Mouse (Mus musculus) intestine, embryonic 14.5 days (tissue): ENCODE data around the gene Gm49425. TPM values are rescaled to one million over a fixed set of nuclear protein-coding genes. Genes with fewer than 3 reads are reported as not detected.

ENCODE experiments used
- ATAC-seq: fragments of 200-750 bp; cut with Nextera tagmentation; replicated peaks from 2 replicates; pipeline ENCODE4 v1.8.0; 2017; ENCODE audit warnings: low read depth, moderate number of reproducible peaks, moderate TSS enrichment, moderate library complexity; ENCODE audit not compliant: low FRiP score, low TSS enrichment
- DNase-seq: peaks from one replicate; pipeline ENCODE4 v3.0.0-alpha.2; 2018; ENCODE audit warnings: low spot score
- H3K27ac ChIP-seq: fragments of 300-500 bp; sonication (generic); 2 replicates; pipeline ENCODE4 v1.5.1; 2014; ENCODE audit warnings: low read depth, mild to moderate bottlenecking, control low read depth
- H3K27me3 ChIP-seq: fragments of 300-500 bp; sonication (generic); replicated peaks from 2 replicates; pipeline ENCODE4 v1.6.1; 2014; ENCODE audit warnings: low read length, control low read depth; ENCODE audit not compliant: control insufficient read depth, insufficient read depth
- H3K36me3 ChIP-seq: fragments of 300-500 bp; sonication (generic); 2 replicates; pipeline ENCODE4 v1.6.1; 2014; ENCODE audit warnings: low read length, control low read depth; ENCODE audit not compliant: control insufficient read depth, insufficient read depth
- H3K4me1 ChIP-seq: fragments of 300-500 bp; sonication (generic); replicated peaks from 2 replicates; pipeline ENCODE4 v1.6.1; 2014; ENCODE audit warnings: low read length, control low read depth, mixed read lengths; ENCODE audit not compliant: control insufficient read depth, insufficient read depth
- H3K4me2 ChIP-seq: fragments of 300-500 bp; sonication (generic); 2 replicates; pipeline ENCODE4 v1.6.1; 2014; ENCODE audit warnings: low read length
- H3K4me3 ChIP-seq: fragments of 300-500 bp; sonication (generic); 2 replicates; pipeline ENCODE4 v1.5.1; 2014; ENCODE audit warnings: low read depth, low read length, control low read depth, mixed read lengths
- H3K9ac ChIP-seq: fragments of 300-500 bp; sonication (generic); 2 replicates; pipeline ENCODE4 v1.6.1; 2014; ENCODE audit warnings: mild to moderate bottlenecking, low read length
- H3K9me3 ChIP-seq: fragments of 300-500 bp; sonication (generic); 2 replicates; pipeline ENCODE4 v1.6.1; 2016; ENCODE audit warnings: low read length, control low read depth; ENCODE audit not compliant: control insufficient read depth
- WGBS: fragments of 180-500 bp; shearing (Covaris S2); extraction: QIAGEN DNeasy Blood & Tissue Kit; methylation state at CpG from one replicate; pipeline ENCODE4 v1.1.7; 2014; 5-methylcytosine and 5-hydroxymethylcytosine counted together
- polyA plus RNA-seq: library from polyadenylated mRNA; unstranded; fragments of >200 nt; fragmentation: Nextera tagmentation; extraction: Ambion mirVana; gene quantifications from 2 replicates; pipeline ENCODE4 v1.2.1, GENCODE M21; 2014

Gene Gm49425
- polyA plus RNA-seq, 1 experiment from 2014 or later, result not detected

DNA sequence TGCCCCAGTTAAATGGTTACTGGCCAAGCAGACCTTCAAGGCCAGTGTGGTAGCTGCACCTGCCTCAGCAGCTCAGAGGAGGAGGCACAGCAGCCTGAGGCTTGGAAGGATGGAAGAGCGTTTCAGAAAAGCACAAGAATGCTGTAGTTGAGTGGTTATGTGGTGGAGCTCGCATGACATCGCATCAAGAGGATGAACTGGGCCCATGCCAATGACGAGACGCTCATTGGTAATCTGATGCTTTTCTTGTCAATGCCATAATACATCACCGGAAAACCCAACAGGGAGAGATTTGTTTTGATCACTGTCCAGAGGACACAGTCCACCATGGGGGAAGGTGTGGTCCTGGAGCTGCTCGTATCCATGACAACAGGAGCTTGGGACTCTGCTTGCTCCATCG lies 21.8 kb downstream of the Gm49425 start:
- Histone ChIP-seq H3K9ac (no peak overlapping the region), H3K4me2 (no peak overlapping the region), H3K27me3 (no peaks in the 10 kb centered on the region), H3K36me3 (no peaks in the 10 kb centered on the region), H3K4me1 (peaks cover 14% of the 10 kb centered on the region; the same call in 1 of the 2 replicates), H3K9me3 (no peaks in the 10 kb centered on the region), H3K27ac (no peak overlapping the region), H3K4me3 (no peak overlapping the region)
- DNase-seq (no peak), ATAC-seq (no peak)
- WGBS, result 81% methylated on average over 8 of the region's 8 CpGs

DNA sequence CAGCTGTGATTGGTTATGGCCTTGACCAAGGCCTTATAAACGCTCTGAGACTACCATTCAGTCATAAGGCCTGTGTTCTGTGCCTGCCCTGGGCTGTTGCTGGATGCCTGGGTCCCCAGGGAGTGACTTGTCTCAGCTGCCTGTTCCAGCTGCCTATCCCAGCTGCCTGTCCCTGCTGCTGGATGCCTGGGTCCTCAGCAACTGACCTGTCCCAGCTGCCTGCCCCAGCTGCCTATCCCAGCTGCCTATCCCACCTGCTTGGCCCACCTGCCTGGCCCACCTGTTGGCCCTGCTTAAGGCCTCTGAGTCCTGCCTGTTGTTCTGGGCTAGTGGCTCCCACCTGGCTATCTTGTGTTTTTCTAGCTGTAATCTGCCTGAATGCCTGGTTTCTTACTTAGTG lies 22.9 kb downstream of the Gm49425 start:
- no peak overlapping the region for H3K4me3 ChIP-seq
- H3K36me3 ChIP-seq, result no peaks in the 10 kb centered on the region
- DNase-seq (no peak), ATAC-seq (no peak)
- WGBS, result 38% methylated on average over 1 of the region's 1 CpGs
- no peak overlapping the region for H3K27ac ChIP-seq
- peaks cover 14% of the 10 kb centered on the region; the same call in 1 of the 2 replicates for H3K4me1 ChIP-seq
- H3K9me3 ChIP-seq, result no peaks in the 10 kb centered on the region
- H3K4me2 ChIP-seq, result no peak overlapping the region
- no peaks in the 10 kb centered on the region for H3K27me3 ChIP-seq
- no peak overlapping the region for H3K9ac ChIP-seq

GRCm38 (mm10) chr15:101493713-101494112 lies 23.3 kb downstream of the Gm49425 start:
- Histone ChIP-seq H3K9ac (no peak overlapping the region), H3K4me3 (no peak overlapping the region), H3K4me1 (peaks cover 14% of the 10 kb centered on the region; the same call in 1 of the 2 replicates), H3K4me2 (no peak overlapping the region), H3K27me3 (no peaks in the 10 kb centered on the region), H3K9me3 (no peaks in the 10 kb centered on the region), H3K27ac (no peak overlapping the region), H3K36me3 (no peaks in the 10 kb centered on the region)
- 90% methylated on average over 6 of the region's 6 CpGs for WGBS
- DNase-seq (no peak), ATAC-seq (no peak)

GRCm38 (mm10) chr15:101492718-101493117 lies 24.3 kb downstream of the Gm49425 start:
- Histone ChIP-seq H3K4me1 (peaks cover 14% of the 10 kb centered on the region; the same call in 1 of the 2 replicates), H3K36me3 (no peaks in the 10 kb centered on the region), H3K9me3 (no peaks in the 10 kb centered on the region), H3K4me3 (no peak overlapping the region), H3K27me3 (no peaks in the 10 kb centered on the region), H3K4me2 (no peak overlapping the region), H3K9ac (no peak overlapping the region), H3K27ac (no peak overlapping the region)
- no peak for ATAC-seq
- DNase-seq, result no peak
- WGBS, result 27% methylated on average over 8 of the region's 8 CpGs

GRCm38 (mm10) chr15:101491431-101491830 lies 25.6 kb downstream of the Gm49425 start, which contains the start of gene Krt83:
TSS of gene Krt83 (minus strand) at chr15:101491512.
- no peak within 1 kb of the TSS for H3K9ac ChIP-seq
- WGBS, result 60% methylated on average over 6 of the region's 6 CpGs
- H3K4me1 ChIP-seq, result peaks cover 14% of the 10 kb centered on the region; the same call in 1 of the 2 replicates
- no peak within 1 kb of the TSS for H3K27ac ChIP-seq
- no peak for DNase-seq
- ATAC-seq, result no peak
- no peaks in the 10 kb centered on the region for H3K9me3 ChIP-seq
- no peaks in the 10 kb centered on the region for H3K27me3 ChIP-seq
- no peaks in the 10 kb centered on the region for H3K36me3 ChIP-seq
- H3K4me3 ChIP-seq, result no peak within 1 kb of the TSS
- H3K4me2 ChIP-seq, result no peak within 1 kb of the TSS

DNA sequence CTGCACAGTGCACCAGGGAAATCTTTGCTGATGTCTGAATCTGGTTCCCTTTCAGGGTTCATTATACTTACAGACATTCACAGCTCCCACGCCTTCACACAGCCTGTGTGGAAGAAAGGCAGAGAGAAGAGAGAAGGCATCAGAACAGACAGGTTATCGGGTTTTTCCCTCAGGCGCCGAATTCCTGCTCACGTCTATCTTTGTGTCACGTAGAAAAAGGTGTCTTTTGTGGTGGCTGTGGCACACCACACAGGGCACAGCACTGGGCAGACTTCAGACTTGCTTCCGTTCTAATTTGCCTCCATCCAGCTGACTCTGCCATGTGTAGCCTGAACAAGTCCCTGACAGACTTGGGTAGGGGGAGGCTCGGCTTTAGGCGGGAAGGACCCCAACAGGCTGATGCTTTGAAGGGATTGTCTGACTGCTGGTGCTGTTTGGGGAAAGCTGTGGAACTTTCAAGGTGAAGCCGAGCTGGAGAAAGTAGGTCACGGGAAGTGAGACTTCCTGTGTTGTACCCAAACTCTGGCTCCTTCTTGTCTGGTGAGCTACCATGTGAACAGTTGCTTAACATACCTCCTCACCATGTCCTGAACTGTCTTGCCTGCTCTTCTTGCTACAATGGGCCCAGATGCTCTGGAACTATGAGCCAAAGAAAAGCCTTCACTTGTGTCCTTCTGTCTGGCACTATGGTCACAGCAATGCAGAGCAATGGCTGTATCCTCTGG lies 31.0 kb downstream of the Gm49425 start:
- WGBS, result 79% methylated on average over 11 of the region's 11 CpGs
- H3K4me1 ChIP-seq, result no peaks in the 10 kb centered on the region
- no peak overlapping the region for H3K4me2 ChIP-seq
- H3K27ac ChIP-seq, result no peak overlapping the region
- DNase-seq (no peak), ATAC-seq (no peak)
- no peaks in the 10 kb centered on the region for H3K9me3 ChIP-seq
- H3K27me3 ChIP-seq, result no peaks in the 10 kb centered on the region
- no peak overlapping the region for H3K4me3 ChIP-seq
- H3K9ac ChIP-seq, result no peak overlapping the region
- no peaks in the 10 kb centered on the region for H3K36me3 ChIP-seq

DNA sequence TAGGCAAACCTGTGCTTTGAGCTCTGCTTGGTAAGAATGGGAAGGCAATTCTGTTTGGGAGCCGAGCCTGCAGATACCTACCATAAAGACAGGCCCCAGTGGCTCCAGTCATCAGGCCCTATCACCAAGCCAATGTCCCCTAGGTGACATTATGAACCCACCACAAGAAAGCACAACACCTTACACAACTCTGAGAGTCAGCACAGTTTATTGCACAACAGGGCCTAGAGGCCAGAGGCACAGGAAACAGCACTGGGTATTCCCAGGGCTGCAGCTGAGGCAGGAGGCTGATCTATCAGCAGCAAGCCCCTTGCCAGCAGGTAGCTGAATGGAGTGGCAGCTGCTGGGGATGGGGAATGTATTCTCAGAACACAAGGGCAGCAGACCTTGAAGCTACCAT lies 32.1 kb downstream of the Gm49425 start:
- DNase-seq (no peak), ATAC-seq (no peak)
- 52% methylated on average over 1 of the region's 1 CpGs for WGBS
- Histone ChIP-seq H3K9me3 (no peaks in the 10 kb centered on the region), H3K4me2 (no peak overlapping the region), H3K27me3 (no peaks in the 10 kb centered on the region), H3K27ac (no peak overlapping the region), H3K9ac (no peak overlapping the region), H3K4me1 (no peaks in the 10 kb centered on the region), H3K36me3 (no peaks in the 10 kb centered on the region), H3K4me3 (no peak overlapping the region)

DNA sequence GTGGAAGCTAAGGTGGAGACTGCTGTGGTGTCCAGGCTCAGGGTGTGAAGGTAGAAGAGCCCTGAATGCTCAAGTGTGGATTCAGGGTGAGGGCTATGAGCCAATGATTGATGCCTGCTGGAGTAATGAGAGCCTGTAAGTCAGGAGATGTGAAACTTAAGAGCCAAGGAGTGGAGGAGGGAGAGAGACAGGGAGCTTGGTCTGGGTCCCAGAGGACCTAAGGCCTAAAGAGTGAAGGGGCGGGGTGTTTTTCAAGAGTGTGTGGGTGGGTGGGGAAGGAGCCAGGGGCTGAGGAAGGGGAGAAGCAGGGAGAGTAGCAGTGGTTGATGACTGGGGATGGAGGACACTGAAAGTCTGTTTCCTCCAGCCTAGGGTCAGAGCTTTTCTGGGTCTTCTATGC lies 33.4 kb downstream of the Gm49425 start:
- WGBS, result 67% methylated on average over 1 of the region's 1 CpGs
- Histone ChIP-seq H3K4me3 (no peak overlapping the region), H3K27me3 (0 out of 2 replicates have a peak, but pooled peaks cover 3% of the 10 kb centered on the region), H3K4me1 (no peaks in the 10 kb centered on the region), H3K4me2 (no peak overlapping the region), H3K9ac (no peak overlapping the region), H3K36me3 (no peaks in the 10 kb centered on the region), H3K27ac (no peak overlapping the region), H3K9me3 (no peaks in the 10 kb centered on the region)
- no peak; the same call in 1 of the 2 replicates for ATAC-seq
- DNase-seq, result no peak

- H3K36me3 ChIP-seq, result no peaks in the 10 kb centered on the region
- no peak overlapping the region for H3K4me2 ChIP-seq
- no peaks in the 10 kb centered on the region for H3K4me1 ChIP-seq
- no peak overlapping the region for H3K27ac ChIP-seq
- ATAC-seq (no peak), DNase-seq (no peak)
- 0 out of 2 replicates have a peak, but pooled peaks cover 3% of the 10 kb centered on the region for H3K27me3 ChIP-seq
- H3K4me3 ChIP-seq, result no peak overlapping the region
- H3K9ac ChIP-seq, result no peak overlapping the region
- no peaks in the 10 kb centered on the region for H3K9me3 ChIP-seq
- 28% methylated on average over 4 of the region's 4 CpGs for WGBS
Observed at GRCm38 (mm10) chr15:101482056-101482455, 35.0 kb downstream of the Gm49425 start.
